Comparison of ENCODE assay signal across 28 mouse cellular contexts in the genomic region with DNA sequence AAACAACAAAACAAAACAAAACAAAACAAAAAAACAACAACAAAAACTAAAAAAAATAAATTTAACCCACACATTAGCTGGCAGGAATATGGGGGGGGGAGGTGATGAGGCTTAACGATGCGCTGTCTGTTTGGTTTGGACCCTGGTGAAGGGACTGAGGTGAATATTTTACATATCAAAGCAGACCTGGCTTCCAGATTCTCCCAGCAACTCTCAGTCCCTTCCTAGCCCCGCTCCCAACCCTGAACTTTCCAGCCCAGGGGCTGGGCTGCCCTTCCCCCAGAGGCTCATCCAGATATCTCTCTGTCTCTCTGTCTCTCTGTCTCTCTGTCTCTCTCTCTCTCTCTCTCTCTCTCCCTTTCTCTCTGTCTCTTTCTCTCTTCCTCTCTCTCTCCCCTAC. TPM values are rescaled to one million over a fixed set of nuclear protein-coding genes. Genes with fewer than 3 reads are reported as not detected.
A peak's percentile ranks its signal among the peaks of the same experiment; 100 is the strongest.
DNase-seq lines count a peak whose midpoint lies in the region; ATAC-seq and TF ChIP-seq lines count a peak whose summit lies in the region.
"Had no signal": no experiment of that assay in that cellular context is flagged by ENCODE, and none has a peak within 500 bp of the region (broad histone marks: within the 10 kb centered on the region; RNA-seq: fewer than 3 reads in every experiment).

No protein-coding gene starts in this region.

- H3K27me3 ChIP-seq in testis, adult 2 months (ENCODE audit: control insufficient read depth, insufficient read depth, low read length): no peaks in the 10 kb centered on the region
- H3K27me3 ChIP-seq in forebrain, embryonic 14.5 days (replicated peaks; ENCODE audit: control insufficient read depth, insufficient read depth, low read length): no peaks in the 10 kb centered on the region
- H3K27me3 ChIP-seq: Patski had no signal

- TF ChIP-seq POLR2A in testis, adult 2 months (IDR thresholded peaks at IDR 0.05; ENCODE audit: control insufficient read depth, low read depth, low read length): no peak

- no peak for DNase-seq in layer of hippocampus, adult 2 months (ENCODE audit: low spot score in 2 of 2)
- DNase-seq in layer of hippocampus, adult 9-10 months (ENCODE audit: low spot score): no peak
- no peak for DNase-seq in testis, postnatal 14 days (ENCODE audit: low spot score)
- DNase-seq in R1 (ENCODE audit: low read depth, low spot score): peak; percentile 60
- DNase-seq in forebrain, embryonic 14.5 days (ENCODE audit: low spot score): no peak
- no peak for DNase-seq in adrenal gland, adult 8-10 months
- DNase-seq: adrenal gland, postnatal 10 days; adrenal gland, postnatal 25 days; B cell, adult 2 months; cerebellum, adult 11 months; cerebellum, adult 2 months; cerebellum, adult 9-10 months; cerebellum, postnatal 10 days; cerebellum, postnatal 25 days had no signal

- H3K4me2 ChIP-seq in forebrain, embryonic 14.5 days (ENCODE audit: low read length): no peak overlapping the region
- H3K4me2 ChIP-seq: embryonic facial prominence, embryonic 12.5 days; forebrain, embryonic 13.5 days had no signal

- no peak for TF ChIP-seq CTCF in layer of hippocampus, adult 2 months (conservative IDR thresholded peaks at IDR 0.05)
- TF ChIP-seq CTCF in testis, adult 2 months (IDR thresholded peaks at IDR 0.05; ENCODE audit: control insufficient read depth, insufficient read depth, insufficient replicate concordance, low read depth, low read length): no peak

- H3K9ac ChIP-seq in forebrain, embryonic 14.5 days (ENCODE audit: low read length): no peak overlapping the region
- H3K9ac ChIP-seq: embryonic facial prominence, embryonic 12.5 days; forebrain, embryonic 13.5 days had no signal

- WGBS in forebrain, embryonic 14.5 days: 44% methylated on average over 3 of the region's 3 CpGs

- ATAC-seq in forebrain, embryonic 14.5 days: no peak
- ATAC-seq: activated CD4-positive, CD25-positive, alpha-beta regulatory T cell, adult 4 months; CD4-positive, CD25-positive, alpha-beta regulatory T cell, adult 4 months; forebrain, embryonic 13.5 days; forebrain, embryonic 16.5 days; Patski had no signal

- H3K36me3 ChIP-seq in testis, adult 2 months (ENCODE audit: control insufficient read depth, insufficient read depth, low read length): no peaks in the 10 kb centered on the region
- no peaks in the 10 kb centered on the region for H3K36me3 ChIP-seq in forebrain, embryonic 14.5 days (ENCODE audit: control insufficient read depth, insufficient read depth, low read length)
- H3K36me3 ChIP-seq: embryonic facial prominence, embryonic 10.5 days; embryonic facial prominence, embryonic 12.5 days; G1E had no signal

- H3K4me1 ChIP-seq in testis, adult 2 months (ENCODE audit: control insufficient read depth, insufficient read depth, low read length): peaks cover 3% of the 10 kb centered on the region; the same call in 1 of the 2 replicates
- H3K4me1 ChIP-seq in forebrain, embryonic 14.5 days (ENCODE audit: control insufficient read depth, insufficient read depth, low read length): no peaks in the 10 kb centered on the region
- H3K4me1 ChIP-seq: embryonic facial prominence, embryonic 12.5 days had no signal

- H3K27ac ChIP-seq in layer of hippocampus, adult 2 months: peak overlapping the region; percentile 96
- H3K27ac ChIP-seq in testis, adult 2 months (ENCODE audit: control insufficient read depth, insufficient read depth, low read depth, low read length): no peak overlapping the region
- no peak overlapping the region for H3K27ac ChIP-seq in forebrain, embryonic 14.5 days (ENCODE audit: low read depth, low read length)
- H3K27ac ChIP-seq: embryonic facial prominence, embryonic 10.5 days; embryonic facial prominence, embryonic 12.5 days; forebrain, embryonic 13.5 days had no signal

- no peaks in the 10 kb centered on the region for H3K9me3 ChIP-seq in forebrain, embryonic 14.5 days (replicated peaks; ENCODE audit: control insufficient read depth, low read length)
- H3K9me3 ChIP-seq: embryonic facial prominence, embryonic 10.5 days; embryonic facial prominence, embryonic 12.5 days; forebrain, embryonic 13.5 days; G1E had no signal

- no peak overlapping the region for H3K4me3 ChIP-seq in layer of hippocampus, adult 2 months
- H3K4me3 ChIP-seq in testis, adult 2 months (ENCODE audit: control insufficient read depth, low read depth, low read length): peak overlapping the region; percentile 10; the same call in 1 of the 2 replicates
- H3K4me3 ChIP-seq in forebrain, embryonic 14.5 days (ENCODE audit: low read depth, low read length): no peak overlapping the region
- H3K4me3 ChIP-seq: embryonic facial prominence, embryonic 10.5 days; embryonic facial prominence, embryonic 12.5 days; forebrain, embryonic 13.5 days had no signal

RNA-seq across cellular contexts. Expression of gene Msln, which starts 8.4 kb away (rescaled TPM):
- total RNA-seq in layer of hippocampus, adult 2 months (2021): under 1 TPM; 0.51 to 0.69 TPM
- 0.63 and 0.82 TPM in 2 replicates for polyA plus RNA-seq in testis, adult 2 months (2012; rRNA removed)
- polyA plus RNA-seq in forebrain, embryonic 14.5 days (2014; fragmentation: Nextera tagmentation; extraction: Ambion mirVana): 0.14 and 0.48 TPM in 2 replicates
- total RNA-seq in adrenal gland, adult 8-10 months (2022): 1 to 10 TPM; 4.8 to 7.1 (median 6.0) TPM
- total RNA-seq: CH12.LX had no signal
- polyA plus RNA-seq: activated CD4-positive, CD25-positive, alpha-beta regulatory T cell, adult 4 months; CD4-positive, CD25-positive, alpha-beta regulatory T cell, adult 4 months; forebrain, embryonic 11.5 days; G1E had no signal

RNA-seq across cellular contexts. Expression of gene Narfl, which starts 11.0 kb away (rescaled TPM):
- 10 to 100 TPM; 37.4 to 39.8 TPM for total RNA-seq in layer of hippocampus, adult 2 months (2021)
- polyA plus RNA-seq in testis, adult 2 months (2012; rRNA removed): 17.9 and 20.3 TPM in 2 replicates
- 30.2 and 32.0 TPM in 2 replicates for polyA plus RNA-seq in forebrain, embryonic 14.5 days (2014; fragmentation: Nextera tagmentation; extraction: Ambion mirVana)
- total RNA-seq in adrenal gland, adult 8-10 months (2022): 10 to 100 TPM; 34.8 to 45.2 (median 40.1) TPM

RNA-seq across cellular contexts. Expression of gene Haghl, which starts 22.9 kb away (rescaled TPM):
- total RNA-seq in layer of hippocampus, adult 2 months (2021): 100 to 1,000 TPM; 116 to 117 TPM
- 81.1 and 83.4 TPM in 2 replicates for polyA plus RNA-seq in testis, adult 2 months (2012; rRNA removed)
- polyA plus RNA-seq in forebrain, embryonic 14.5 days (2014; fragmentation: Nextera tagmentation; extraction: Ambion mirVana): 106 and 130 TPM in 2 replicates
- total RNA-seq in adrenal gland, adult 8-10 months (2022): 10 to 100 TPM; 21.4 to 67.2 (median 55.9) TPM

RNA-seq across cellular contexts. Expression of gene Ccdc78, which starts 23.8 kb away (rescaled TPM):
- total RNA-seq in layer of hippocampus, adult 2 months (2021): under 1 TPM; 0.49 to 0.51 TPM
- 1.3 and 1.6 TPM in 2 replicates for polyA plus RNA-seq in testis, adult 2 months (2012; rRNA removed)
- polyA plus RNA-seq in forebrain, embryonic 14.5 days (2014; fragmentation: Nextera tagmentation; extraction: Ambion mirVana): 0.14 TPM in 1 of 2 replicates, not detected in the other
- total RNA-seq in adrenal gland, adult 8-10 months (2022): under 1 TPM in 1 of 4 experiments, not detected in 3; 0.15 TPM
- total RNA-seq: adrenal gland, adult 18-20 months; adrenal gland, postnatal 10 days; adrenal gland, postnatal 25 days had no signal

RNA-seq across cellular contexts. Expression of gene Mslnl, which starts 26.7 kb away (rescaled TPM):
- total RNA-seq in layer of hippocampus, adult 2 months (2021): not detected
- 0.65 and 1.0 TPM in 2 replicates for polyA plus RNA-seq in testis, adult 2 months (2012; rRNA removed)
- not detected in 2 replicates for polyA plus RNA-seq in forebrain, embryonic 14.5 days (2014; fragmentation: Nextera tagmentation; extraction: Ambion mirVana)
- under 1 TPM; 0.09 to 0.52 (median 0.30) TPM for total RNA-seq in adrenal gland, adult 8-10 months (2022)
- total RNA-seq: adrenal gland, adult 18-20 months; adrenal gland, postnatal 10 days; adrenal gland, postnatal 25 days; adrenal gland, postnatal 4 days; CH12.LX; G1E had no signal
- polyA plus RNA-seq: brain, embryonic 14.5 days; CD4-positive, CD25-positive, alpha-beta regulatory T cell, adult 4 months; forebrain, embryonic 11.5 days; forebrain, embryonic 13.5 days; forebrain, embryonic 16.5 days; G1E; Patski had no signal
